In the genomic region with DNA sequence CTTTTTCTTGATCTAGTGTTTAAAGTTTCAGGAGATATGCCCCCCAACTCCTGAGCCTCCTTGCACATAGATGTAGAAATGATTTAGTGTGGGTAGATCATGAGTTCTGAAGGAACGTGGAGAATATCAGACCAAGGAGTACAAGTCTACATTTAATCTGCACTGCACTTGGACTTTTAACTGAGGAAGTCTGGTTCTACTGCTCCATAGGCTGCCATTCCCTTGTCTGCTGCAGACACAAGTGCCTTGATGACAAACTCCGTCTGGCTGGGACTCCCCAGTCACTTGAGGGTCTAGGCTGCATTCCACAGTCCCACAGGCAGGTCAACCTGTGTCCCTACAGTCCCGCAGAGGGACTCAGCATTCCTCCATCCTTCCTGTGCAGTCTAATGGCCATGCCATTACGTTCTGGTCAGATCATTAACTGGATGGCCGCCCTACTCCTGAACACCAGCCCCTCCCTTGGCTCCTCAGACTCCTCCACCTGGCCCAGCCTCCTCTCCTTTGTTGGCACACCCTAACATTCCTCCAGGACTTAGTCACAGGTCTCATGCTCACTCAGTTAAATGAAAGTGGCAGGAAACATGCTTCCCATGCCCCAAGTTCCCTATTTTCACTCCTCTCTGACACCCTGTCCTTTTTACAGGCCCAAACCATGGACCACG, we compare ENCODE assay signal across 11 mouse cellular contexts. TPM values are rescaled to one million over a fixed set of nuclear protein-coding genes. Genes with fewer than 3 reads are reported as not detected.
DNase-seq lines count a peak whose midpoint lies in the region; ATAC-seq and TF ChIP-seq lines count a peak whose summit lies in the region.
"Had no signal": no experiment of that assay in that cellular context is flagged by ENCODE, and none has a peak within 500 bp of the region (broad histone marks: within the 10 kb centered on the region; RNA-seq: fewer than 3 reads in every experiment).

No protein-coding gene starts in this region.

- DNase-seq in gastrocnemius, adult 2 months, result peak; percentile 44
- DNase-seq in gastrocnemius, adult 8-10 months (ENCODE audit: low spot score in 2 of 2), result no peak
- DNase-seq in kidney, postnatal 10 days, result peak; percentile 49
- no peak for DNase-seq in right cerebral cortex, adult 2 months (ENCODE audit: low spot score in 2 of 2)
- DNase-seq in hindbrain, embryonic 11.5 days (ENCODE audit: low spot score), result no peak
- no peak for DNase-seq in cerebellum, postnatal 36 days
- DNase-seq: cerebellum, adult 11-12 months; liver; right cerebral cortex, postnatal 25 days had no signal

- ATAC-seq in embryonic facial prominence, embryonic 15.5 days (ENCODE audit: insufficient number of reproducible peaks, low FRiP score, low TSS enrichment, low read depth), result no peak
- ATAC-seq in hindbrain, embryonic 11.5 days (ENCODE audit: low FRiP score), result no peak

- no peak overlapping the region for H3K9ac ChIP-seq in embryonic facial prominence, embryonic 15.5 days
- no peak overlapping the region for H3K9ac ChIP-seq in hindbrain, embryonic 11.5 days (ENCODE audit: low read depth, low read length)

- TF ChIP-seq CTCF in gastrocnemius, adult 2 months (IDR thresholded peaks at IDR 0.05), result no peak

- H3K4me1 ChIP-seq in embryonic facial prominence, embryonic 15.5 days, result peaks cover 13% of the 10 kb centered on the region
- no peaks in the 10 kb centered on the region for H3K4me1 ChIP-seq in hindbrain, embryonic 11.5 days (replicated peaks; ENCODE audit: control insufficient read depth, insufficient read depth, low read length)

- no peaks in the 10 kb centered on the region for H3K27me3 ChIP-seq in embryonic facial prominence, embryonic 15.5 days
- H3K27me3 ChIP-seq in hindbrain, embryonic 11.5 days (ENCODE audit: control insufficient read depth, insufficient read depth, low read length), result no peaks in the 10 kb centered on the region

- WGBS in embryonic facial prominence, embryonic 15.5 days, result 51% methylated on average over 6 of the region's 6 CpGs
- WGBS in macrophage (ENCODE audit: missing documents), result 79% methylated on average over 5 of the region's 6 CpGs
- WGBS in hindbrain, embryonic 11.5 days, result 67% methylated on average over 6 of the region's 6 CpGs

- H3K4me2 ChIP-seq in embryonic facial prominence, embryonic 15.5 days (replicated peaks), result no peak overlapping the region
- H3K4me2 ChIP-seq in hindbrain, embryonic 11.5 days (replicated peaks; ENCODE audit: low read depth, low read length), result no peak overlapping the region

- H3K36me3 ChIP-seq in embryonic facial prominence, embryonic 15.5 days, result no peaks in the 10 kb centered on the region
- H3K36me3 ChIP-seq in macrophage (ENCODE audit: inconsistent target), result no peaks in the 10 kb centered on the region
- no peaks in the 10 kb centered on the region for H3K36me3 ChIP-seq in hindbrain, embryonic 11.5 days (ENCODE audit: control insufficient read depth, insufficient read depth, low read length)

- no peaks in the 10 kb centered on the region for H3K9me3 ChIP-seq in embryonic facial prominence, embryonic 15.5 days (replicated peaks)
- H3K9me3 ChIP-seq in hindbrain, embryonic 11.5 days (ENCODE audit: control insufficient read depth, low read length), result no peaks in the 10 kb centered on the region

- H3K79me2 ChIP-seq in macrophage (ENCODE audit: inconsistent target), result no peaks in the 10 kb centered on the region

- H3K27ac ChIP-seq in gastrocnemius, adult 2 months, result peak overlapping the region; percentile 64
- peak overlapping the region; percentile 63; the same call in 1 of the 2 replicates for H3K27ac ChIP-seq in embryonic facial prominence, embryonic 15.5 days (replicated peaks)
- peak overlapping the region; percentile 32 for H3K27ac ChIP-seq in macrophage
- H3K27ac ChIP-seq in hindbrain, embryonic 11.5 days (ENCODE audit: low read depth, low read length), result no peak overlapping the region

- H3K4me3 ChIP-seq in gastrocnemius, adult 2 months, result no peak overlapping the region
- H3K4me3 ChIP-seq in embryonic facial prominence, embryonic 15.5 days (replicated peaks), result no peak overlapping the region
- no peak overlapping the region for H3K4me3 ChIP-seq in macrophage (ENCODE audit: inconsistent target)
- no peak overlapping the region for H3K4me3 ChIP-seq in hindbrain, embryonic 11.5 days (ENCODE audit: low read depth, low read length)

- intact Hi-C loops in gastrocnemius, adult 2 months (cut with DNase I), result no loop called here

RNA-seq across cellular contexts. Expression of gene Tmem214, which starts 17.8 kb away (rescaled TPM):
- total RNA-seq in gastrocnemius, adult 2 months (2021), result 10 to 100 TPM; 28.8 to 31.2 TPM
- total RNA-seq in gastrocnemius, adult 8-10 months (2022), result 10 to 100 TPM; 26.5 to 32.4 (median 29.7) TPM
- 90.0 and 100.0 TPM in 2 replicates for polyA plus RNA-seq in embryonic facial prominence, embryonic 15.5 days (2015; fragmentation: Nextera tagmentation; extraction: Ambion mirVana)
- 10 to 100 TPM; 15.4 to 72.1 (median 36.5) TPM for total RNA-seq in macrophage (2018; cell fraction: chromatin; rRNA removed)
- 10 to 100 TPM; 29.1 to 52.4 (median 41.2) TPM for total RNA-seq in macrophage (2018; cell fraction: cytosol; rRNA removed)
- 10 to 100 TPM; 20.4 to 61.0 (median 29.8) TPM for total RNA-seq in macrophage (2018; cell fraction: nucleus; rRNA removed)
- polyA plus RNA-seq in macrophage (2018), result 39.8 to 53.8 TPM (median 45.4 TPM) in 3 replicates
- polyA plus RNA-seq in hindbrain, embryonic 11.5 days (2014; fragmentation: Nextera tagmentation; extraction: Ambion mirVana), result 33.3 and 37.1 TPM in 2 replicates

RNA-seq across cellular contexts. Expression of gene Mapre3, which starts 35.6 kb away (rescaled TPM):
- 10 to 100 TPM; 72.0 to 90.4 TPM for total RNA-seq in gastrocnemius, adult 2 months (2021)
- 100 to 1,000 TPM in 1 of 4 experiments, 10 to 100 TPM in 3; 88.7 to 101 (median 92.6) TPM for total RNA-seq in gastrocnemius, adult 8-10 months (2022)
- 36.6 and 46.1 TPM in 2 replicates for polyA plus RNA-seq in embryonic facial prominence, embryonic 15.5 days (2015; fragmentation: Nextera tagmentation; extraction: Ambion mirVana)
- total RNA-seq in macrophage (2018; cell fraction: chromatin; rRNA removed), result 10 to 100 TPM in 23 of 26 experiments, 1 to 10 TPM in 3; 2.8 to 40.7 (median 27.0) TPM
- 10 to 100 TPM in 2 of 26 experiments, 1 to 10 TPM in 24; 5.1 to 11.5 (median 7.4) TPM for total RNA-seq in macrophage (2018; cell fraction: cytosol; rRNA removed)
- 10 to 100 TPM in 19 of 26 experiments, 1 to 10 TPM in 7; 3.8 to 29.6 (median 14.1) TPM for total RNA-seq in macrophage (2018; cell fraction: nucleus; rRNA removed)
- polyA plus RNA-seq in macrophage (2018), result 5.1 to 9.3 TPM (median 8.4 TPM) in 3 replicates
- polyA plus RNA-seq in hindbrain, embryonic 11.5 days (2014; fragmentation: Nextera tagmentation; extraction: Ambion mirVana), result 34.1 and 38.2 TPM in 2 replicates

RNA-seq across cellular contexts. Expression of gene Agbl5, which starts 38.5 kb away (rescaled TPM):
- 1 to 10 TPM; 1.6 to 2.3 TPM for total RNA-seq in gastrocnemius, adult 2 months (2021)
- total RNA-seq in gastrocnemius, adult 8-10 months (2022), result 1 to 10 TPM; 2.7 to 5.6 (median 3.2) TPM
- polyA plus RNA-seq in embryonic facial prominence, embryonic 15.5 days (2015; fragmentation: Nextera tagmentation; extraction: Ambion mirVana), result 22.1 and 28.7 TPM in 2 replicates
- 10 to 100 TPM in 7 of 26 experiments, 1 to 10 TPM in 19; 1.2 to 15.8 (median 7.4) TPM for total RNA-seq in macrophage (2018; cell fraction: chromatin; rRNA removed)
- 1 to 10 TPM; 1.4 to 4.4 (median 2.7) TPM for total RNA-seq in macrophage (2018; cell fraction: cytosol; rRNA removed)
- 10 to 100 TPM in 4 of 26 experiments, 1 to 10 TPM in 22; 1.4 to 17.3 (median 5.3) TPM for total RNA-seq in macrophage (2018; cell fraction: nucleus; rRNA removed)
- polyA plus RNA-seq in macrophage (2018), result 2.1 to 3.5 TPM (median 2.3 TPM) in 3 replicates
- polyA plus RNA-seq in hindbrain, embryonic 11.5 days (2014; fragmentation: Nextera tagmentation; extraction: Ambion mirVana), result 21.5 and 24.0 TPM in 2 replicates

RNA-seq across cellular contexts. Expression of gene Ost4, which starts 57.6 kb away (rescaled TPM):
- 100 to 1,000 TPM; 103 to 121 TPM for total RNA-seq in gastrocnemius, adult 2 months (2021)
- 100 to 1,000 TPM in 2 of 4 experiments, 10 to 100 TPM in 2; 96.6 to 117 (median 105) TPM for total RNA-seq in gastrocnemius, adult 8-10 months (2022)
- polyA plus RNA-seq in embryonic facial prominence, embryonic 15.5 days (2015; fragmentation: Nextera tagmentation; extraction: Ambion mirVana), result 482 and 502 TPM in 2 replicates
- total RNA-seq in macrophage (2018; cell fraction: chromatin; rRNA removed), result 10 to 100 TPM; 10.8 to 69.3 (median 29.8) TPM
- total RNA-seq in macrophage (2018; cell fraction: cytosol; rRNA removed), result 100 to 1,000 TPM; 102 to 241 (median 145) TPM
- total RNA-seq in macrophage (2018; cell fraction: nucleus; rRNA removed), result 10 to 100 TPM; 16.1 to 73.4 (median 43.0) TPM
- polyA plus RNA-seq in macrophage (2018), result 186 to 192 TPM (median 190 TPM) in 3 replicates
- 335 and 338 TPM in 2 replicates for polyA plus RNA-seq in hindbrain, embryonic 11.5 days (2014; fragmentation: Nextera tagmentation; extraction: Ambion mirVana)

Comparison
In these comparisons a context has a peak if more than half of its experiments do, and no peak if none do; other contexts are left out.
1. DNase-seq: peak in gastrocnemius, adult 2 months (single experiment) and kidney, postnatal 10 days (single experiment); none in gastrocnemius, adult 8-10 months (0 of 2), right cerebral cortex, adult 2 months (0 of 2), hindbrain, embryonic 11.5 days (single experiment) and cerebellum, postnatal 36 days (0 of 2).